Mouse (Mus musculus) liver, embryonic 12.5 days (tissue): ENCODE results near the gene Cers5. TPM values are rescaled to one million over a fixed set of nuclear protein-coding genes. Genes with fewer than 3 reads are reported as not detected.

Experiments used
- ATAC-seq: fragments of 200-750 bp; cut with Nextera tagmentation; 2 replicates; pipeline ENCODE4 v1.8.0; 2017; ENCODE audit warnings: moderate number of reproducible peaks, mild to moderate bottlenecking, moderate library complexity
- H3K27ac ChIP-seq: fragments of 300-500 bp; sonication (generic); 2 replicates; pipeline ENCODE4 v1.5.1; 2016; ENCODE audit warnings: mild to moderate bottlenecking
- H3K27me3 ChIP-seq: fragments of 300-500 bp; sonication (generic); replicated peaks from 2 replicates; pipeline ENCODE4 v1.6.1; 2016; ENCODE audit warnings: mild to moderate bottlenecking, moderate library complexity
- H3K36me3 ChIP-seq: fragments of 300-500 bp; sonication (generic); 2 replicates; pipeline ENCODE4 v1.6.1; 2016; ENCODE audit warnings: mild to moderate bottlenecking, moderate library complexity
- H3K4me1 ChIP-seq: fragments of 300-500 bp; sonication (generic); 2 replicates; pipeline ENCODE4 v1.6.1; 2016
- H3K4me2 ChIP-seq: fragments of 300-500 bp; sonication (generic); 2 replicates; pipeline ENCODE4 v1.6.1; 2016; ENCODE audit warnings: mild to moderate bottlenecking, moderate library complexity
- H3K4me3 ChIP-seq: fragments of 300-500 bp; sonication (generic); 2 replicates; pipeline ENCODE4 v1.5.1; 2016; ENCODE audit warnings: mild to moderate bottlenecking, moderate library complexity
- H3K9ac ChIP-seq: fragments of 300-500 bp; sonication (generic); 2 replicates; pipeline ENCODE4 v1.6.1; 2016; ENCODE audit warnings: mild to moderate bottlenecking, moderate library complexity
- H3K9me3 ChIP-seq: fragments of 300-500 bp; sonication (generic); replicated peaks from 2 replicates; pipeline ENCODE4 v1.6.1; 2016; ENCODE audit warnings: mild to moderate bottlenecking, moderate library complexity
- WGBS: fragments of 180-500 bp; shearing (Covaris S2); methylation state at CpG from one replicate; pipeline ENCODE4 v1.1.7; 2016; ENCODE audit not compliant: insufficient replicate concordance; 5-methylcytosine and 5-hydroxymethylcytosine counted together
- polyA plus RNA-seq: library from polyadenylated mRNA; unstranded; fragments of >200 nt; fragmentation: Nextera tagmentation; extraction: Ambion mirVana; gene quantifications from 2 replicates; pipeline ENCODE4 v1.2.1, GENCODE M21; 2016

Cers5 gene
- polyA plus RNA-seq, 1 experiment from 2014 or later: 19.1 TPM

- no peak overlapping the region for H3K27ac ChIP-seq
- ATAC-seq: no peak
- no peak overlapping the region for H3K4me2 ChIP-seq
- no peaks in the 10 kb centered on the region for H3K27me3 ChIP-seq
- H3K9ac ChIP-seq: no peak overlapping the region
- 32% methylated on average over 7 of the region's 7 CpGs for WGBS
- peaks cover 16% of the 10 kb centered on the region; the same call in 1 of the 2 replicates for H3K36me3 ChIP-seq
- no peaks in the 10 kb centered on the region for H3K9me3 ChIP-seq
- no peak overlapping the region for H3K4me3 ChIP-seq
- no peaks in the 10 kb centered on the region for H3K4me1 ChIP-seq
These were observed 5.5 kb upstream of the Cers5 start for GRCm38 (mm10) chr15:99778148-99778547.

- Histone ChIP-seq H3K4me3 (no peak overlapping the region; the same call in 1 of the 2 replicates), H3K36me3 (no peaks in the 10 kb centered on the region), H3K4me2 (peak overlapping the region; percentile 98), H3K27ac (no peak overlapping the region), H3K9me3 (no peaks in the 10 kb centered on the region), H3K4me1 (peaks cover 24% of the 10 kb centered on the region), H3K27me3 (0 out of 2 replicates have a peak, but pooled peaks cover 7% of the 10 kb centered on the region), H3K9ac (no peak overlapping the region)
- 51% methylated on average over 3 of the region's 3 CpGs for WGBS
- no peak for ATAC-seq
These were observed 240 bp upstream of the Cers5 start for GRCm38 (mm10) chr15:99772925-99773324.

GRCm38 (mm10) chr15:99772277-99772880 lies 306 bp downstream of the Cers5 start:
- Histone ChIP-seq H3K4me2 (peak overlapping the region; percentile 98), H3K4me1 (peaks cover 29% of the 10 kb centered on the region), H3K36me3 (no peaks in the 10 kb centered on the region), H3K27ac (peak overlapping the region; percentile 73), H3K4me3 (peak overlapping the region; percentile 72), H3K27me3 (0 out of 2 replicates have a peak, but pooled peaks cover 7% of the 10 kb centered on the region), H3K9ac (peak overlapping the region; percentile 75), H3K9me3 (no peaks in the 10 kb centered on the region)
- ATAC-seq: peak; percentile 89
- WGBS: 3% methylated on average over 41 of the region's 41 CpGs

GRCm38 (mm10) chr15:99771601-99772276 lies 946 bp downstream of the Cers5 start:
- Histone ChIP-seq H3K27ac (peak overlapping the region; percentile 73), H3K4me2 (peak overlapping the region; percentile 98), H3K4me1 (peaks cover 30% of the 10 kb centered on the region), H3K9me3 (no peaks in the 10 kb centered on the region), H3K27me3 (0 out of 2 replicates have a peak, but pooled peaks cover 7% of the 10 kb centered on the region), H3K36me3 (no peaks in the 10 kb centered on the region), H3K4me3 (peak overlapping the region; percentile 72), H3K9ac (peak overlapping the region; percentile 75)
- ATAC-seq: peak; percentile 55
- WGBS: under 1% methylated on average over 59 of the region's 59 CpGs

GRCm38 (mm10) chr15:99771004-99771500 lies 1.6 kb downstream of the Cers5 start:
- ATAC-seq: no peak
- H3K4me3 ChIP-seq: peak overlapping the region; percentile 72
- no peak overlapping the region for H3K27ac ChIP-seq
- H3K27me3 ChIP-seq: 0 out of 2 replicates have a peak, but pooled peaks cover 7% of the 10 kb centered on the region
- H3K4me2 ChIP-seq: peak overlapping the region; percentile 98
- peaks cover 30% of the 10 kb centered on the region for H3K4me1 ChIP-seq
- H3K36me3 ChIP-seq: no peaks in the 10 kb centered on the region
- WGBS: 5% methylated on average over 5 of the region's 5 CpGs
- H3K9ac ChIP-seq: peak overlapping the region; percentile 75; the same call in 1 of the 2 replicates
- no peaks in the 10 kb centered on the region for H3K9me3 ChIP-seq

GRCm38 (mm10) chr15:99768761-99769160 lies 3.9 kb downstream of the Cers5 start:
- peaks cover 30% of the 10 kb centered on the region for H3K4me1 ChIP-seq
- H3K4me3 ChIP-seq: no peak overlapping the region
- no peak overlapping the region for H3K4me2 ChIP-seq
- ATAC-seq: no peak
- peaks cover 7% of the 10 kb centered on the region; the same call in 1 of the 2 replicates for H3K36me3 ChIP-seq
- H3K9ac ChIP-seq: no peak overlapping the region
- no peak overlapping the region for H3K27ac ChIP-seq
- H3K9me3 ChIP-seq: no peaks in the 10 kb centered on the region
- 0 out of 2 replicates have a peak, but pooled peaks cover 7% of the 10 kb centered on the region for H3K27me3 ChIP-seq
- 81% methylated on average over 1 of the region's 1 CpGs for WGBS

- WGBS: 48% methylated on average over 4 of the region's 4 CpGs
- no peak overlapping the region for H3K4me2 ChIP-seq
These were observed 5.2 kb downstream of the Cers5 start for GRCm38 (mm10) chr15:99767467-99767866.

GRCm38 (mm10) chr15:99754204-99754603 lies 18.5 kb downstream of the Cers5 start:
- H3K27ac ChIP-seq: no peak overlapping the region
- H3K4me1 ChIP-seq: no peaks in the 10 kb centered on the region; the same call in 1 of the 2 replicates
- no peaks in the 10 kb centered on the region for H3K9me3 ChIP-seq
- H3K4me2 ChIP-seq: no peak overlapping the region
- no peak for ATAC-seq
- H3K4me3 ChIP-seq: no peak overlapping the region
- H3K36me3 ChIP-seq: no peaks in the 10 kb centered on the region; the same call in 1 of the 2 replicates
- no peaks in the 10 kb centered on the region for H3K27me3 ChIP-seq
- no peak overlapping the region for H3K9ac ChIP-seq
- WGBS: 66% methylated on average over 3 of the region's 3 CpGs

More at GRCm38 (mm10) chr15:99767467-99767866, 5.2 kb downstream of the Cers5 start:
- no peak overlapping the region for H3K27ac ChIP-seq
- 0 out of 2 replicates have a peak, but pooled peaks cover 7% of the 10 kb centered on the region for H3K27me3 ChIP-seq
- no peak overlapping the region for H3K9ac ChIP-seq
- H3K9me3 ChIP-seq: no peaks in the 10 kb centered on the region
- ATAC-seq: no peak
- H3K4me3 ChIP-seq: no peak overlapping the region
- H3K36me3 ChIP-seq: peaks cover 7% of the 10 kb centered on the region; the same call in 1 of the 2 replicates
- H3K4me1 ChIP-seq: peaks cover 27% of the 10 kb centered on the region

- H3K9ac ChIP-seq: no peak overlapping the region
- no peak overlapping the region for H3K4me2 ChIP-seq
- ATAC-seq: no peak
- 81% methylated on average over 4 of the region's 4 CpGs for WGBS
- peaks cover 57% of the 10 kb centered on the region for H3K36me3 ChIP-seq
- H3K4me3 ChIP-seq: no peak overlapping the region
- no peaks in the 10 kb centered on the region for H3K4me1 ChIP-seq
- no peaks in the 10 kb centered on the region for H3K27me3 ChIP-seq
- H3K27ac ChIP-seq: no peak overlapping the region
- H3K9me3 ChIP-seq: no peaks in the 10 kb centered on the region
These were observed 32.5 kb downstream of the Cers5 start for GRCm38 (mm10) chr15:99740229-99740628.

GRCm38 (mm10) chr15:99736675-99737074 lies 36.0 kb downstream of the Cers5 start:
- Histone ChIP-seq H3K4me3 (no peak overlapping the region), H3K27ac (no peak overlapping the region), H3K9ac (no peak overlapping the region), H3K27me3 (no peaks in the 10 kb centered on the region), H3K4me2 (no peak overlapping the region), H3K36me3 (peaks cover 67% of the 10 kb centered on the region), H3K4me1 (no peaks in the 10 kb centered on the region), H3K9me3 (no peaks in the 10 kb centered on the region)
- WGBS: 85% methylated on average over 11 of the region's 11 CpGs
- no peak for ATAC-seq

- Histone ChIP-seq H3K9ac (no peak overlapping the region), H3K27ac (no peak overlapping the region), H3K27me3 (no peaks in the 10 kb centered on the region), H3K36me3 (peaks cover 59% of the 10 kb centered on the region), H3K4me2 (no peak overlapping the region), H3K4me1 (no peaks in the 10 kb centered on the region), H3K9me3 (no peaks in the 10 kb centered on the region), H3K4me3 (no peak overlapping the region)
- WGBS: 75% methylated on average over 2 of the region's 2 CpGs
- ATAC-seq: no peak
These were observed 37.1 kb downstream of the Cers5 start for GRCm38 (mm10) chr15:99735631-99736030.

- H3K27ac ChIP-seq: no peak overlapping the region
- peaks cover 53% of the 10 kb centered on the region for H3K36me3 ChIP-seq
- 0 out of 2 replicates have a peak, but pooled peaks cover 5% of the 10 kb centered on the region for H3K9me3 ChIP-seq
- no peak for ATAC-seq
- no peak overlapping the region for H3K9ac ChIP-seq
- no peaks in the 10 kb centered on the region for H3K27me3 ChIP-seq
- WGBS: 85% methylated on average over 5 of the region's 5 CpGs
- H3K4me2 ChIP-seq: no peak overlapping the region
- H3K4me1 ChIP-seq: no peaks in the 10 kb centered on the region
- no peak overlapping the region for H3K4me3 ChIP-seq
These were observed 39.5 kb downstream of the Cers5 start for GRCm38 (mm10) chr15:99733186-99733585.
